Mouse (Mus musculus) lung, embryonic 14.5 days (tissue): Measurements from ENCODE around the gene Itga2. TPM values are rescaled to one million over a fixed set of nuclear protein-coding genes. Genes with fewer than 3 reads are reported as not detected.

Source experiments
- ATAC-seq: fragments of 200-750 bp; cut with Nextera tagmentation; 2 replicates; pipeline ENCODE4 v1.8.0; 2017; ENCODE audit warnings: mild to moderate bottlenecking, moderate TSS enrichment, moderate library complexity; ENCODE audit not compliant: insufficient read depth
- DNase-seq: peaks from one replicate; pipeline ENCODE4 v3.0.0-alpha.2; 2015
- H3K27ac ChIP-seq: fragments of 300-500 bp; sonication (generic); 2 replicates; pipeline ENCODE4 v1.5.1; 2014; ENCODE audit warnings: low read depth, mild to moderate bottlenecking, moderate library complexity
- H3K27me3 ChIP-seq: fragments of 300-500 bp; sonication (generic); 2 replicates; pipeline ENCODE4 v1.6.1; 2014; ENCODE audit warnings: low read length, control low read depth; ENCODE audit not compliant: insufficient read depth
- H3K36me3 ChIP-seq: fragments of 300-500 bp; sonication (generic); 2 replicates; pipeline ENCODE4 v1.6.1; 2014; ENCODE audit warnings: control low read depth; ENCODE audit not compliant: insufficient read depth
- H3K4me1 ChIP-seq: fragments of 300-500 bp; sonication (generic); 2 replicates; pipeline ENCODE4 v1.6.1; 2014; ENCODE audit warnings: antibody characterized with exemption, control low read depth; ENCODE audit not compliant: insufficient read depth
- H3K4me2 ChIP-seq: fragments of 300-500 bp; sonication (generic); 2 replicates; pipeline ENCODE4 v1.6.1; 2014; ENCODE audit warnings: mild to moderate bottlenecking
- H3K4me3 ChIP-seq: fragments of 300-500 bp; sonication (generic); 2 replicates; pipeline ENCODE4 v1.5.1; 2014; ENCODE audit warnings: low read depth, low read length
- H3K9ac ChIP-seq: fragments of 300-500 bp; sonication (generic); 2 replicates; pipeline ENCODE4 v1.6.1; 2014
- H3K9me3 ChIP-seq: fragments of 300-500 bp; sonication (generic); 2 replicates; pipeline ENCODE4 v1.6.1; 2016; ENCODE audit warnings: low read depth, low read length, control low read depth
- CTCF ChIP-seq: IDR thresholded peaks from 2 replicates; pipeline ENCODE4 v1.5.1; 2016; ENCODE audit warnings: antibody characterized with exemption, low read depth
- WGBS: fragments of 180-500 bp; shearing (Covaris S2); extraction: QIAGEN DNeasy Blood & Tissue Kit; methylation state at CpG from one replicate; pipeline ENCODE4 v1.1.7; 2014; 5-methylcytosine and 5-hydroxymethylcytosine counted together
- polyA plus RNA-seq: library from polyadenylated mRNA; unstranded; fragments of >200 nt; fragmentation: Nextera tagmentation; extraction: Ambion mirVana; gene quantifications from 2 replicates; pipeline ENCODE4 v1.2.1, GENCODE M21; 2014

Itga2 gene
- polyA plus RNA-seq, 1 experiment from 2014 or later: 10.1 TPM

DNA sequence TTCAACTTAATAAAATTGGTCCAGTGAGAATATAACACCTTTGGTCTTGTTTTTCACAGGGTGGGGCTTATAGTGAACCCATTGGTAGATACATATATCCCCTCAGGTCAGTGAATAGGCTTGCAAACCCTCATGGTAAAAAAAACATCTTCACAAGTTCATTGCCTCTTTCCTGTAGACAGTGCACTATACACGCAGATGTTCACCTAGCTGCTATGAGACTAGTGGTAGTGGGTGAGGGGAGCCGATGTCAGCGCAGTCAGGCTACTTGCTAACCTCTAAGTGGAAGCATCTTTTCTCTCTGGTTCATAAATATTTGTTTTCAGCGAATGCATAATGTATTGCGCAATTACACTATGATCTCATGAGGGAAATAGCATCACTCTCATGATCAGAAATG, 22.4 kb downstream of the Itga2 start:
- 86% methylated on average over 5 of the region's 5 CpGs for WGBS
- H3K9me3 ChIP-seq: no peaks in the 10 kb centered on the region
- DNase-seq (no peak), ATAC-seq (no peak)
- no peak for TF ChIP-seq CTCF
- H3K4me1 ChIP-seq: no peaks in the 10 kb centered on the region
- H3K4me3 ChIP-seq: no peak overlapping the region
- H3K4me2 ChIP-seq: no peak overlapping the region
- no peak overlapping the region for H3K9ac ChIP-seq
- H3K27ac ChIP-seq: no peak overlapping the region
- no peaks in the 10 kb centered on the region for H3K36me3 ChIP-seq
- H3K27me3 ChIP-seq: no peaks in the 10 kb centered on the region

- 74% methylated on average over 4 of the region's 4 CpGs for WGBS
- ATAC-seq: no peak
Measured at GRCm38 (mm10) chr13:114907876-114908275, 24.0 kb downstream of the Itga2 start.

GRCm38 (mm10) chr13:114896751-114897386, 35.0 kb downstream of the Itga2 start:
- peak; percentile 77 for DNase-seq
- Histone ChIP-seq H3K9me3 (no peaks in the 10 kb centered on the region), H3K4me3 (no peak overlapping the region), H3K9ac (no peak overlapping the region), H3K27me3 (no peaks in the 10 kb centered on the region), H3K4me2 (no peak overlapping the region), H3K36me3 (no peaks in the 10 kb centered on the region), H3K27ac (peak overlapping the region; percentile 72), H3K4me1 (peaks cover 6% of the 10 kb centered on the region; the same call in 1 of the 2 replicates)
- peak; percentile 82 for ATAC-seq
- WGBS: 46% methylated on average over 10 of the region's 10 CpGs
- no peak for TF ChIP-seq CTCF

More at GRCm38 (mm10) chr13:114907876-114908275, 24.0 kb downstream of the Itga2 start:
- Histone ChIP-seq H3K9ac (no peak overlapping the region), H3K36me3 (no peaks in the 10 kb centered on the region), H3K4me2 (no peak overlapping the region), H3K4me3 (no peak overlapping the region), H3K27me3 (no peaks in the 10 kb centered on the region), H3K4me1 (no peaks in the 10 kb centered on the region), H3K27ac (no peak overlapping the region), H3K9me3 (no peaks in the 10 kb centered on the region)
- no peak for TF ChIP-seq CTCF
- no peak for DNase-seq

DNA sequence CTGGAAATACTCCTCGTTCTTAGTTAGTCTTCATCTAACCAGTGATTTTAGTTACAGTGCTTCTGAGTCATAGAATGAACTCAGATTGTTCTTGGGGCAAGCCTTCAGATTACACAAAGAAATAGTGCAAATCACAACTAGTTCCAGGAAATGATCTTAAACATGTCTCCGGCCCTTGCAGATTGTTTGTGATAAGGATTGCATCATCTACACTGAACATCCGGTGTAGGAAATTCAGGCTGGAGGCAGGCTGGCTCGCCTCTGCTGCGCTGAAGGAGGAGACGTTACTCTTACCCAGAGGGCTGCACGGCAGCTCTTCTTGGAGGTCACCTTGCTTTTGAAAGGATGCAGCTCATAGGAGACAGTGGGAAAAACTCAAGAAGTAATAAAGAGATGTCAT, 36.0 kb downstream of the Itga2 start:
- H3K27ac ChIP-seq: no peak overlapping the region; the same call in 1 of the 2 replicates
- no peaks in the 10 kb centered on the region for H3K9me3 ChIP-seq
- no peak overlapping the region for H3K9ac ChIP-seq
- no peak for TF ChIP-seq CTCF
- WGBS: 40% methylated on average over 7 of the region's 7 CpGs
- H3K36me3 ChIP-seq: no peaks in the 10 kb centered on the region
- no peaks in the 10 kb centered on the region for H3K27me3 ChIP-seq
- no peak overlapping the region for H3K4me2 ChIP-seq
- DNase-seq (peak; percentile 71), ATAC-seq (peak; percentile 71; the same call in 1 of the 2 replicates)
- H3K4me3 ChIP-seq: no peak overlapping the region
- H3K4me1 ChIP-seq: peaks cover 6% of the 10 kb centered on the region; the same call in 1 of the 2 replicates

- Histone ChIP-seq H3K4me3 (no peak overlapping the region), H3K4me1 (peaks cover 6% of the 10 kb centered on the region; the same call in 1 of the 2 replicates), H3K9me3 (no peaks in the 10 kb centered on the region), H3K9ac (no peak overlapping the region), H3K27me3 (no peaks in the 10 kb centered on the region), H3K4me2 (no peak overlapping the region), H3K27ac (no peak overlapping the region), H3K36me3 (no peaks in the 10 kb centered on the region)
- DNase-seq (no peak), ATAC-seq (no peak)
- no peak for TF ChIP-seq CTCF
Measured at GRCm38 (mm10) chr13:114894718-114895117, 37.2 kb downstream of the Itga2 start.

- peak; percentile 37 for DNase-seq
- peaks cover under 1% of the 10 kb centered on the region; the same call in 1 of the 2 replicates for H3K4me1 ChIP-seq
- no peak overlapping the region for H3K27ac ChIP-seq
- no peaks in the 10 kb centered on the region for H3K9me3 ChIP-seq
- no peak overlapping the region for H3K4me2 ChIP-seq
- no peaks in the 10 kb centered on the region for H3K36me3 ChIP-seq
- no peak overlapping the region for H3K9ac ChIP-seq
- TF ChIP-seq CTCF: no peak
- WGBS: 38% methylated on average over 6 of the region's 6 CpGs
- H3K27me3 ChIP-seq: no peaks in the 10 kb centered on the region
- no peak for ATAC-seq
- no peak overlapping the region for H3K4me3 ChIP-seq
Measured at GRCm38 (mm10) chr13:114891655-114892054, 40.2 kb downstream of the Itga2 start.

DNA sequence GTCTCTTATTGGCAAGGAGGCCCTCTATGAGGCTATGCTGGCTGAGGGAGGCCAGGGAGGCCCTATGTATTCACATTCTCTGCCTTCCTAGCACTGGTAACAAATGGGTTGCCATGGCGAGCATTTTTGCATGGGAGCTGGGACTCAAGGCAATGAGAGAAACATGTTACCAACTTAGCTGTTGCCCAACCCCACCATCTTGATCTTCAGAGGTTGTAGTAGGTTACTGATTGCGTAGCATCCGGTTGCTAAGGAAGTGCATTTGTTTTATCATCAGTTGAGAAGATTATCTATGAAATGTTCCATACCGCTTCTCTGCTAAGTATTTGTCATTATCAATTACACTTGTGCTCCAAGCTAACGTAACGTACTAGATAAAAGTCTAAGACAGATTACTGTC, 44.2 kb downstream of the Itga2 start:
- Histone ChIP-seq H3K4me1 (no peaks in the 10 kb centered on the region), H3K27ac (no peak overlapping the region), H3K4me3 (no peak overlapping the region), H3K9ac (no peak overlapping the region), H3K4me2 (no peak overlapping the region), H3K9me3 (no peaks in the 10 kb centered on the region), H3K36me3 (no peaks in the 10 kb centered on the region), H3K27me3 (no peaks in the 10 kb centered on the region)
- WGBS: 84% methylated on average over 6 of the region's 6 CpGs
- no peak for ATAC-seq
- TF ChIP-seq CTCF: no peak
- no peak for DNase-seq

DNA sequence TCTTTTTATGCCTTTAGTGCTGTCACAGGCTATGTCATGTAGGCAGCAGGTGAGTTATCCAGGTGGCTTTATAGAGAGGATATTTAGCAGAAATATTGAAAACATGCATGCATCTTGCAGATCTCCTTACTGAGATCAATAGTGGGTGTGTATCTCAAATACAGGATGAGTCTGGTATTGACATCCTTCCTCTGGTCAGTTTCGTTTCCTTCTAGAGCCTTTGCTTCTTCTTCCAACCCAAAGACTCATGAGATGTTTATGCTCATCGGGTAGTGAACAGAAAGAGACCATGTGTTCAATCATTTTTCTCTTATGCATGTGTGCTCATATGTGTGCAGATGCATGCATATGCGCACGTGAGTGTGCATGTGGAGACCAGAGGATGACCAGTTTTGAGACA, 44.6 kb downstream of the Itga2 start:
- Histone ChIP-seq H3K9ac (no peak overlapping the region), H3K27ac (no peak overlapping the region), H3K9me3 (no peaks in the 10 kb centered on the region), H3K4me1 (no peaks in the 10 kb centered on the region), H3K36me3 (no peaks in the 10 kb centered on the region), H3K4me3 (no peak overlapping the region), H3K27me3 (no peaks in the 10 kb centered on the region), H3K4me2 (no peak overlapping the region)
- ATAC-seq (no peak), DNase-seq (no peak)
- WGBS: 89% methylated on average over 4 of the region's 4 CpGs
- no peak for TF ChIP-seq CTCF
